Mouse (Mus musculus): ENCODE measurements around the gene Prl5a1. TPM values are rescaled to one million over a fixed set of nuclear protein-coding genes. Genes with fewer than 3 reads are reported as not detected.

Gene Prl5a1
- not detected in 2 replicates for total RNA-seq (2014; rRNA removed)
- not detected in 2 replicates for polyA plus RNA-seq (2015; fragmentation: Nextera tagmentation; extraction: Ambion mirVana)

- Histone ChIP-seq H3K27me3 (ENCODE audit: insufficient read depth, low read length) (no peaks in the 10 kb centered on the region), H3K9ac (no peak within 1 kb of the TSS), H3K4me2 (ENCODE audit: low read depth) (no peak within 1 kb of the TSS), H3K4me1 (ENCODE audit: insufficient read depth) (no peaks in the 10 kb centered on the region), H3K4me3 (ENCODE audit: low read depth, low read length) (no peak within 1 kb of the TSS), H3K9me3 (ENCODE audit: low read length) (no peaks in the 10 kb centered on the region), H3K36me3 (ENCODE audit: insufficient read depth) (no peaks in the 10 kb centered on the region), H3K27ac (ENCODE audit: low read depth, low read length) (no peak within 1 kb of the TSS)
- DNase-seq (no peak), ATAC-seq (no peak)
- WGBS = 96% methylated on average over 6 of the region's 6 CpGs
- no peak for TF ChIP-seq CTCF (IDR thresholded peaks at IDR 0.05; ENCODE audit: low read depth)
Measured at GRCm38 (mm10) chr13:28142184-28142583, at the start of gene Prl5a1. TSS of gene Prl5a1 (plus strand) at chr13:28142484.

- Histone ChIP-seq H3K4me1 (ENCODE audit: insufficient read depth) (no peaks in the 10 kb centered on the region), H3K4me3 (ENCODE audit: low read depth, low read length) (no peak overlapping the region), H3K27me3 (ENCODE audit: insufficient read depth, low read length) (no peaks in the 10 kb centered on the region), H3K9me3 (ENCODE audit: low read length) (no peaks in the 10 kb centered on the region), H3K9ac (no peak overlapping the region), H3K4me2 (ENCODE audit: low read depth) (no peak overlapping the region), H3K36me3 (ENCODE audit: insufficient read depth) (no peaks in the 10 kb centered on the region), H3K27ac (ENCODE audit: low read depth, low read length) (no peak overlapping the region)
- no peak for DNase-seq
- no peak for ATAC-seq
- no peak for TF ChIP-seq CTCF (IDR thresholded peaks at IDR 0.05; ENCODE audit: low read depth)
Measured at GRCm38 (mm10) chr13:28096161-28096560, 46.1 kb upstream of the Prl5a1 start.

- no peaks in the 10 kb centered on the region for H3K9me3 ChIP-seq (ENCODE audit: low read length)
- no peaks in the 10 kb centered on the region for H3K27me3 ChIP-seq (ENCODE audit: insufficient read depth, low read length)
- DNase-seq (no peak), ATAC-seq (no peak)
- no peaks in the 10 kb centered on the region for H3K4me1 ChIP-seq (ENCODE audit: insufficient read depth)
- H3K27ac ChIP-seq (ENCODE audit: low read depth, low read length) = no peak overlapping the region
- TF ChIP-seq CTCF (IDR thresholded peaks at IDR 0.05; ENCODE audit: low read depth) = no peak
- no peak overlapping the region for H3K4me2 ChIP-seq (ENCODE audit: low read depth)
- 90% methylated on average over 3 of the region's 3 CpGs for WGBS
- no peak overlapping the region for H3K9ac ChIP-seq
- no peak overlapping the region for H3K4me3 ChIP-seq (ENCODE audit: low read depth, low read length)
- no peaks in the 10 kb centered on the region for H3K36me3 ChIP-seq (ENCODE audit: insufficient read depth)
Measured at GRCm38 (mm10) chr13:28108536-28108935, 33.7 kb upstream of the Prl5a1 start.

- no peaks in the 10 kb centered on the region for H3K36me3 ChIP-seq (ENCODE audit: insufficient read depth)
- no peak overlapping the region for H3K4me2 ChIP-seq (ENCODE audit: low read depth)
- TF ChIP-seq CTCF (IDR thresholded peaks at IDR 0.05; ENCODE audit: low read depth) = no peak
- ATAC-seq (no peak), DNase-seq (no peak)
- H3K4me3 ChIP-seq (ENCODE audit: low read depth, low read length) = no peak overlapping the region
- no peak overlapping the region for H3K9ac ChIP-seq
- 77% methylated on average over 2 of the region's 2 CpGs for WGBS
- H3K27ac ChIP-seq (ENCODE audit: low read depth, low read length) = no peak overlapping the region
- H3K27me3 ChIP-seq (ENCODE audit: insufficient read depth, low read length) = no peaks in the 10 kb centered on the region
- H3K9me3 ChIP-seq (ENCODE audit: low read length) = no peaks in the 10 kb centered on the region
- no peaks in the 10 kb centered on the region for H3K4me1 ChIP-seq (ENCODE audit: insufficient read depth)
Measured at GRCm38 (mm10) chr13:28132781-28133180, 9.5 kb upstream of the Prl5a1 start.

GRCm38 (mm10) chr13:28135790-28136189 is 6.5 kb upstream of the Prl5a1 start:
- no peaks in the 10 kb centered on the region for H3K27me3 ChIP-seq (ENCODE audit: insufficient read depth, low read length)
- no peak overlapping the region for H3K9ac ChIP-seq
- no peak overlapping the region for H3K27ac ChIP-seq (ENCODE audit: low read depth, low read length)
- ATAC-seq = no peak
- no peaks in the 10 kb centered on the region for H3K36me3 ChIP-seq (ENCODE audit: insufficient read depth)
- no peaks in the 10 kb centered on the region for H3K4me1 ChIP-seq (ENCODE audit: insufficient read depth)
- DNase-seq = no peak
- H3K4me2 ChIP-seq (ENCODE audit: low read depth) = no peak overlapping the region
- no peak overlapping the region for H3K4me3 ChIP-seq (ENCODE audit: low read depth, low read length)
- TF ChIP-seq CTCF (IDR thresholded peaks at IDR 0.05; ENCODE audit: low read depth) = no peak
- H3K9me3 ChIP-seq (ENCODE audit: low read length) = no peaks in the 10 kb centered on the region

Other genes starting within 250 kb of the Prl5a1 start
- not detected in 2 replicates for gene Prl4a1, start 126.3 kb upstream of the Prl5a1 start, total RNA-seq (2014; rRNA removed)
- gene Prl4a1, start 126.3 kb upstream of the Prl5a1 start, polyA plus RNA-seq (2015; fragmentation: Nextera tagmentation; extraction: Ambion mirVana) = not detected in 2 replicates
- 0.95 and 2.0 TPM in 2 replicates for gene Gm11361, start 115.0 kb downstream of the Prl5a1 start, total RNA-seq (2014; rRNA removed)
- 2.3 and 3.7 TPM in 2 replicates for gene Gm11361, start 115.0 kb downstream of the Prl5a1 start, polyA plus RNA-seq (2015; fragmentation: Nextera tagmentation; extraction: Ambion mirVana)